In genomic region chr1:155379289-155379688, GRCm38 (mm10) we compare ENCODE assay signal across 13 mouse cellular contexts.
"Had no signal": no experiment of that assay in that cellular context is flagged by ENCODE, and none has a peak within 500 bp of the region (broad histone marks: within the 10 kb centered on the region; RNA-seq: fewer than 3 reads in every experiment).

No protein-coding gene starts in this region.

- H3K4me3 ChIP-seq: kidney, embryonic 15.5 days; limb, embryonic 10.5 days; lung, embryonic 15.5 days; midbrain, embryonic 15.5 days; neural tube, embryonic 12.5 days had no signal

- DNase-seq: kidney, adult 2 months; kidney, postnatal 25 days; layer of hippocampus, adult 9-11 months; lung, postnatal 36 days; thymus, adult 18-20 months; thymus, postnatal 25 days had no signal

- H3K27me3 ChIP-seq: kidney, embryonic 15.5 days; lung, embryonic 15.5 days; midbrain, embryonic 15.5 days; neural tube, embryonic 12.5 days had no signal

- H3K27ac ChIP-seq: kidney, embryonic 15.5 days; limb, embryonic 10.5 days; lung, embryonic 15.5 days; midbrain, embryonic 15.5 days; neural tube, embryonic 12.5 days had no signal

- H3K4me1 ChIP-seq: kidney, embryonic 15.5 days; limb, embryonic 10.5 days; lung, embryonic 15.5 days; midbrain, embryonic 15.5 days; neural tube, embryonic 12.5 days had no signal

- ATAC-seq: intestine, embryonic 16.5 days; midbrain, embryonic 15.5 days had no signal

- H3K36me3 ChIP-seq: kidney, embryonic 15.5 days; limb, embryonic 10.5 days; lung, embryonic 15.5 days; midbrain, embryonic 15.5 days had no signal

- H3K9ac ChIP-seq: kidney, embryonic 15.5 days; lung, embryonic 15.5 days; midbrain, embryonic 15.5 days; neural tube, embryonic 12.5 days had no signal

- H3K9me3 ChIP-seq: kidney, embryonic 15.5 days; limb, embryonic 10.5 days; lung, embryonic 15.5 days; midbrain, embryonic 15.5 days; neural tube, embryonic 12.5 days had no signal

- H3K4me2 ChIP-seq: kidney, embryonic 15.5 days; lung, embryonic 15.5 days; midbrain, embryonic 11.5 days; midbrain, embryonic 15.5 days; neural tube, embryonic 12.5 days had no signal
